Mouse (Mus musculus): ENCODE data around the gene Fam13c. TPM values are rescaled to one million over a fixed set of nuclear protein-coding genes. Genes with fewer than 3 reads are reported as not detected.

Fam13c gene
- total RNA-seq, 2 experiments from 2014 or later, result 39.1 to 39.9 TPM

DNA sequence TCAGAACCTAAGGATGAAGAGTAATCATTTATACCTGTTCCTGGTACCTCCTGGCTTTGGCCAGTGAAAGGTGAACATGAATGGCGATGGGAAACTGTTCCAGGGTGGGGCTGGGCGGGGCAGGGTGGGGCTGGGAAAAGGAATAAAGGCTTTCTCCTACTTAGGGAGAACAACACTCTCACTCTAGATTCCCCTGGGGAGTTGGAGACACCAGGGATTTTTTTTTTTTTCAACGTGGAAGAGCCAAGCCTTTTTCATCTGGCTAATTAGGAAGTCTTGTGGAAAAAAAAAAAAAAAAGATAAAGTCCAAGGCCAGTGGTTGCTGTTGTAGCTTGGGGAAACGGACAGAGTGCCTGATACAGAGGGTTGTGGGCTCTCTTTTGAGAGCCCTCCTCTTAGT is 7.5 kb downstream of the Fam13c start:
- DNase-seq (ENCODE audit: extremely low spot score in 1 of 2, low spot score in 2 of 2), result no peak
- intact Hi-C loops (cut with DNase I), result no loop called here

DNA sequence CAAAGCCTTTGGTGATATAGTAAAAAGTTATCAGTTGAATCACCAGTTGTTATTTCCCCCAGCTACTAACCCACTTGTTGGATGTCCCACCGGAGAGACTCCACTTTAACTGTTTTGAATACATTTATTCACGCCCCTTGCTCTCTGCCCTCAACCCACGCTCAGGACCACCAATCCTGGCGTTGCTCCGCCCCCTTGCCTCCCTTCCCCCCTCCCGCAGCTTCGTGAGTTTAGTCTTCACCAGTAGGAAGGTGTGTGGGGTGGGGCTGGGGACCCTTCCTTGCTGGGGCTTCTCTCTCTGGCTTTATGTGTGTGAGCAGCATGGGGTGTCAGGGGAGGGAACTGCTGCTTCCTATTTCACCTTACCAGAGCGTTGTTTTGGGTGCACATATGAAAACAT is 8.9 kb downstream of the Fam13c start:
- no peak for DNase-seq (ENCODE audit: extremely low spot score in 1 of 2, low spot score in 2 of 2)
- intact Hi-C loops (cut with DNase I), result no loop called here

DNA sequence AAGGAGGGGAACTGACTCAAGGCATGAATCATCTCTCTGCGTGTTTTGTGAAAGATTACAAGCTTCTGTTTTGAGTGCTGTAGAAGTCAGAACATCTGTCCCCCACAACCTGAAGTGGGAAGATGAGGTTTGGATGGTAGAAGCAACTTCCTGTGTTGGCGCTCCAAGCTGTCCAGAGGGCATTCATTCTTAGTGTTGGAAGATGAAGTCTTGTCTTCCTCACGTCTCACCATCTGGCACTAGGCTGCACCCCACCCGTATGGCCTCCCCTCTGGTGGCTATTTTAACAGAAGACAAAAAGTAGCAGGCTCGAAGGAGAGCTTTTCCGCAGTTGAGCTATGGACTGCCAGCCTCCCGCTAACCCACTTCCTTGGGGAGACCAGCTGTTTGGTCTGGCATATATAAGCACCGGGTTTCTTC is 15.6 kb downstream of the Fam13c start:
- intact Hi-C loops (cut with DNase I), result no loop called here
- no peak for DNase-seq (ENCODE audit: extremely low spot score in 1 of 2, low spot score in 2 of 2)

GRCm38 (mm10) chr10:70458574-70459263 is 18.4 kb downstream of the Fam13c start:
- DNase-seq (ENCODE audit: extremely low spot score in 1 of 2, low spot score in 2 of 2), result no peak
- intact Hi-C loops (cut with DNase I), result no loop called here

DNA sequence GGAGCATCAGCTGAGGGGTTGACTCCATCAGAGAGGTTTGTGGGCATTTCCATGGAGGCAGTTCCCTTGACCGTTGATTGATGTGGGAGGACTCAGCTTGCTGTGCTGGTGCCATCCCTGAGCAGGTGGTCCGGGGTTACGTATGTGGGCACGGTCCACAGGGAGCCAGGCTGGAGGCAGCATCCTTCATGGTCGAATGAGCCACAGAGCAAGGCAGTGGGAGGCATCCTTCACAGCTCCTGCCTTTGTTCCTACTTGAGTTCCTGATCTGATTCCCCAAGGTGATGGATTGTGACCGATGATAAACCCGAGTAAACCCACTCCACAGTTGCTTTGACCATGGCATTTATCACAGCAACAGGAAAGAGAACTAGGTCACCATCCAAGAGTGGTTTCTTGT is 25.4 kb downstream of the Fam13c start:
- no peak for DNase-seq (ENCODE audit: extremely low spot score in 1 of 2, low spot score in 2 of 2)
- intact Hi-C loops (cut with DNase I), result no loop called here

GRCm38 (mm10) chr10:70470836-70471235 is 30.6 kb downstream of the Fam13c start:
- DNase-seq (ENCODE audit: extremely low spot score in 1 of 2, low spot score in 2 of 2), result no peak
- intact Hi-C loops (cut with DNase I), result no loop called here

DNA sequence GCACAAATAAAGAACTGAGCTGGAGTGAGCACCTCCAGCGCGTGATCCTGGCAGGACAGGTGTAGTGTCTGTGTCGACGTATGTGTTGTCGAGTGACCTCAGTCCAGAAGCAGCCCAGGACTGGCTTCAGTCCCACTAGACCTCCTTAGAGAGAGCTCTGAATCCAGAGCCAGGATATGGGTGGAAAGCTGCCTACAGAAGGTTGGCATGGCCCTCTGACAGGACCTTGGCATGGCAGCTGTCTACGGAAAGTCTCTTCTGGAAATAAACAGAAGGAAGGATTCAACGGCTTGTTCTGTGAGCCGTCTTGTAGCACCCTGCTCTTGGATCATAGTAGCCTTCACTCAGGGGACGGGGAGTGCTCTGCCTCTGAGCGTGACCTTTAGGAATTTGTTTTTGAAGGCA is 37.5 kb downstream of the Fam13c start:
- DNase-seq (ENCODE audit: extremely low spot score in 1 of 2, low spot score in 2 of 2), result peak in 1 of 2 experiments; percentile 42
- intact Hi-C loops (cut with DNase I), result no loop called here

GRCm38 (mm10) chr10:70483736-70484135 is 43.5 kb downstream of the Fam13c start:
- intact Hi-C loops (cut with DNase I), result no loop called here

DNA sequence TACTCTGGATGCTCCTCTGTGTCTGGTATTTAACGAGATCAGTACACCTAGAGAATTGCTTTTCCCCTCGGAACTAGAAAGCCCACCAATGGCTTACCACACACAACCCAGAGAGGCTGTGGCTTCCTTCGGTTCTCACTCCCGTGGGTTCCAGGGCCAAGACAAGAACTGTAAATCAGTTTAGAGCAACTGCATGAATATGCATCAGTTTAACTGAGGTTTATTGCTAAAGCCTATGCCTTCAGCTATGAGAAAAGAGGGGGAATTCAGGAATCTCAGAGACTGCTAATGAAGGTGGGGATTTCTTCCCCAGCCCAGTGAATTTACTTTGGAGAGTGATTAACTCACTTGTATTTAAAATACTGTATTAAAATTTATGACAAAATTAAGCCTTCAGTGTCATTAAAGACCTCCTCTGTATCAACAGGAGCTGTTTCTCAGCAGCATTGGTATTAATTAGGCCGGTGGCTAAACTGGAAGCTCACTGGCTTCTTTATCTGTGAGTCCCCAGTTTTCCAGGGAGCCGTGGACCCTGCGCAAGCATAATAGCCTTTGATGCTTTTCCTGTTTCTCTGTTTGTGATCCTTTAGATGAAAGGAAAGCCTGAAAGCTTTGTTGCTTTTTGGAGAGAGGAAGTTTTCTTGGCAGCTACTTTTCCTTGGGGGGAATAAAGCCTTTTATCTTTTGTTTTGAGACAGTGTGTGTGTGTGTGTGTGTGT is 44.4 kb downstream of the Fam13c start:
- intact Hi-C loops (cut with DNase I), result no loop called here
- DNase-seq (ENCODE audit: extremely low spot score in 1 of 2, low spot score in 2 of 2), result peak; percentile 55 to 59

More at GRCm38 (mm10) chr10:70483736-70484135, 43.5 kb downstream of the Fam13c start:
- DNase-seq (ENCODE audit: extremely low spot score in 1 of 2, low spot score in 2 of 2), result peak in 1 of 2 experiments; percentile 82

DNA sequence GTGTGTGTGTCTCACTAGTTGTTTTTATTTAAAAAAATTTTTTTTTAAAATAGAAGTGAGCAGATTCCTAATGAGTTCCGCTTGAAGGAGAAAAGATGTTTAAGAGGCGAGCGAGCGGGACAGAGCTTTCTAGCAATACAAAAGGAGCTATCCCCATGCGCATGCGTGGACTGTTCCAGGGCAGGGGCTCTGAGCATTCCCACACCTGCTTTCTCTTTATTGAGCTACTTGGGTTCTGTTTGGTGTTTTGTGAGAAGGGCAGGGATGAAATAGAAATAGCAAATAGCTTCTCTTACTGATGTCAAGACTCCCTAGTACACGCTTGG is 45.0 kb downstream of the Fam13c start:
- DNase-seq (ENCODE audit: extremely low spot score in 1 of 2, low spot score in 2 of 2), result peak in 1 of 2 experiments; percentile 79
- intact Hi-C loops (cut with DNase I), result no loop called here

DNA sequence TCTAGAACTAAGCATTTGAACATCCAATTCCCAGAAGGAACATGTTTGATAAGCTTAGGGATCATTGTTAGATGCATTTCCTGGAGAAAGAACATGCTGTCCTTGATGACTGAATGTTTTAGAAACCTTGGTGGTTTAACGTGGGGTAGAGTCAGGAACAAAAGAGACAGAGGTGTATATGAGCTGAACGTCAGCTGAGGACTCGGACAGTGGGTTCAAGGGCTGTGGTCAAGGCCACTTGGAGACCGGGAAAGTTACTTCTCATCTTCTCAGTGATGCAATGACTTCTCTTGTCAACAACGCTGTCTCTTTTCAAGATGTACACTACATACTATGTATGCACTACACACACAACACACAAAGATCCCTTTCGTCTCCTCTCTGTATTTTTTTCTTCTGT is 46.4 kb downstream of the Fam13c start:
- intact Hi-C loops (cut with DNase I), result no loop called here
- no peak for DNase-seq (ENCODE audit: extremely low spot score in 1 of 2, low spot score in 2 of 2)

DNA sequence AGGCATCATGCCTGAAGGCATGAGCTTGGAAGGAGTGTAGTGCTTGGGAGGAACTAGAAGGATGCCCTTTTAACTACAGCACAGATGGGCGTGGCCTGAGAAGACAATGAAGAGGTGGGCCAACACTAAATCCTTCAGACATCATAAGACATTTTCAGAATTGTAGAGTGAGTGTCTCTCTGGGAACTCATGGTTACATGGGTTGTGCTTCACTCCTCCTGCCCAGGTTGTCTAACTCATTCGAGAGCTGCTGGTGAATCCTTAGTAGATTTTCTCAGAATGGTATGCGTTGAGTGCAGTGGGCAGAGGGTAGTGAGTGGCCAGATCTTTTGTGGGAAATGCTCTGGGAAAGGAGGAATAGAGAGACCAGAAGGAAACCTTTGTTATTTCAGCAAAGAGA is 53.6 kb downstream of the Fam13c start:
- no peak for DNase-seq (ENCODE audit: extremely low spot score in 1 of 2, low spot score in 2 of 2)
- intact Hi-C loops (cut with DNase I), result no loop called here

GRCm38 (mm10) chr10:70494441-70494840 is 54.2 kb downstream of the Fam13c start:
- DNase-seq (ENCODE audit: extremely low spot score in 1 of 2, low spot score in 2 of 2), result peak in 1 of 2 experiments; percentile 56
- intact Hi-C loops (cut with DNase I), result no loop called here

GRCm38 (mm10) chr10:70495106-70496104 is 55.1 kb downstream of the Fam13c start:
- DNase-seq (ENCODE audit: extremely low spot score in 1 of 2, low spot score in 2 of 2), result no peak
- intact Hi-C loops (cut with DNase I), result no loop called here

GRCm38 (mm10) chr10:70496938-70497337 is 56.7 kb downstream of the Fam13c start:
- intact Hi-C loops (cut with DNase I), result no loop called here
- DNase-seq (ENCODE audit: extremely low spot score in 1 of 2, low spot score in 2 of 2), result no peak

DNA sequence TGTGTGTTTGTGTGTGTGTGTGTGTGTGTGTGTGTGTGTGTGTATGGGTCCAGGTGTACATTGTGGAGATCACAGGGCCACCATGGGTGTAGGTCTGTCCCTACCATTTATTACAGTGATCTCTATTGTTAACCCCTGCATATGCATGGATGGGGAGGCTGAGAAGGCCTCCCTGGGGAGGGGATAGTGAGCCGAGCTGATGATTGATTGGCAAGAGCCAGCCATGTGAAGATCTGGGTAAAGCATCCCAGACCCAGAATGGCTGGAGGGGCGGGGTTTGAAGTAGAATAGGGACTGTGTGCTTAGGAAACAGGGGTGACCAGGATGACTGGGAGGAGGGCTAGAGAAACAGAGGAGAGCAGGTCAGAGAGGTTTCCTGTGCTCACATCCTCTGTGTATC is 58.0 kb downstream of the Fam13c start:
- no peak for DNase-seq (ENCODE audit: extremely low spot score in 1 of 2, low spot score in 2 of 2)
- intact Hi-C loops (cut with DNase I), result no loop called here

GRCm38 (mm10) chr10:70499246-70499645 is 59.0 kb downstream of the Fam13c start:
- no peak for DNase-seq (ENCODE audit: extremely low spot score in 1 of 2, low spot score in 2 of 2)
- intact Hi-C loops (cut with DNase I), result no loop called here

GRCm38 (mm10) chr10:70504871-70505270 is 64.6 kb downstream of the Fam13c start:
- intact Hi-C loops (cut with DNase I), result no loop called here
- no peak for DNase-seq (ENCODE audit: extremely low spot score in 1 of 2, low spot score in 2 of 2)

- DNase-seq (ENCODE audit: extremely low spot score in 1 of 2, low spot score in 2 of 2), result no peak
- intact Hi-C loops (cut with DNase I), result no loop called here
Measured at GRCm38 (mm10) chr10:70505395-70505794, 65.1 kb downstream of the Fam13c start.
